Mouse (Mus musculus) megakaryocyte, embryonic 14.5 days (primary cell): ENCODE results near the gene Inafm2.

Experiments
- FLI1 ChIP-seq: IDR thresholded peaks from 2 replicates; pipeline ENCODE4 v1.6.1; 2012; ENCODE audit warnings: low read length, inconsistent platforms, mixed read lengths
- GATA1 ChIP-seq: IDR thresholded peaks from 3 replicates; pipeline ENCODE4 v1.6.1; 2012; ENCODE audit warnings: mixed read lengths, low read length, inconsistent platforms, borderline replicate concordance

DNA sequence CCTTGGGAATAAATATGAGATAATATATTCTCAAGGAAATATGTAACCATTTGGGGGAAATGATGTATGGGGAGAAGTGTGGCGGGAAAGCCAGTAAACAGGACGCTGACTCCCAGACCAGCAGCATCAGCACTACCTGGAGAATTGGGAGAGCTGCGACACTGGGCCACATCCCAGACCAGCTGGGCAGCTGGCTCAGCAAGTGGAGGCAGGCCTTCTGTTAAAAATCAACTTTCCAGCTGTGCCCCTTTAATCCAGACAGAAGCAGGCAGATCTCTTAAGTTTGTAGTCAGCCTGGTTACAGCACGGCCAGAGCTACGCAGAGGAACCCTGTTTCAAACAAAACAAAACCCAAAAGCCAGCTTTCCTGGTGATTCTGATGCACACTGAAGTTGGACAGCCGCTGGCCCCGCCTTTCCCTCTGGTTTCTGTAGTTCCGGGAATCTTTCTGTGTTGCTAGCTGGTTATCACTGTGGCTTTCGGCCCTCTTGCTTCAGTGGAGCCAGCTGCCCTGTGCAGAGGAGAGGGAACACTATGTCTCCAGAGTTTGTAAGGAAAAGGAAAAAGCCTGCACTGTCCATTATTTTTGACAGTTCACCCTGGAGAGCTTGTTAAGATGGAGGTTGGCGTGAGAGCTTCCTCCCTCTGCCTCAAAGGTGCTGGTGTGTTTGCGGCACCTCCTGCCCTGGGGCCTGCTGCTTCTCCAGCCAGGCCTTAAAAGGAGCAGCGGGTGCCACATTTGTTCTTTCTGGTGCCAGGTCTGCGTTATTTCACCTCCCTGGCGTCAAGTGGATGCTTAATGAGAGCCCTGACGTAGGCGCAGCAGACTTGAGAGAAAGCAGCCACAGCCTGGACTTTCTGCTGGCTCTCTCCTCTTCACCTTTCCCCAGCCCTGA lies 6.6 kb downstream of the Inafm2 start:
- TF ChIP-seq GATA1 = no peak
- no peak for TF ChIP-seq FLI1
